Mouse (Mus musculus): ENCODE data around the gene Gstm5. TPM values are rescaled to one million over a fixed set of nuclear protein-coding genes. Genes with fewer than 3 reads are reported as not detected.

Gstm5 gene
- polyA plus RNA-seq, 1 experiment: not detected

- Histone ChIP-seq H3K27me3 (replicated peaks) (peaks cover 67% of the 10 kb centered on the region), H3K9me3 (peaks cover 14% of the 10 kb centered on the region), H3K4me3 (replicated peaks) (no peak within 1 kb of the TSS), H3K36me3 (replicated peaks; ENCODE audit: low read length) (no peaks in the 10 kb centered on the region), H3K4me1 (peaks cover 12% of the 10 kb centered on the region)
- TF ChIP-seq FLI1 (IDR thresholded peaks at IDR 0.05; ENCODE audit: low read length) (no peak), GATA1 (IDR thresholded peaks at IDR 0.05; ENCODE audit: borderline replicate concordance, low read length) (no peak)
These were observed 47.8 kb downstream of the Gstm5 start, which contains the start of gene Gstm6 for GRCm38 (mm10) chr3:107943239-107943990. Gstm6 (minus strand) TSS chr3:107943749.

- no peak for TF ChIP-seq GATA1 (IDR thresholded peaks at IDR 0.05; ENCODE audit: borderline replicate concordance, low read length)
- TF ChIP-seq FLI1 (IDR thresholded peaks at IDR 0.05; ENCODE audit: low read length): no peak
- no peaks in the 10 kb centered on the region for H3K36me3 ChIP-seq (replicated peaks; ENCODE audit: low read length)
- peaks cover 68% of the 10 kb centered on the region for H3K27me3 ChIP-seq (replicated peaks)
- peaks cover 14% of the 10 kb centered on the region for H3K9me3 ChIP-seq
- H3K4me1 ChIP-seq: no peaks in the 10 kb centered on the region
- no peak overlapping the region for H3K4me3 ChIP-seq (replicated peaks)
These were observed 50.1 kb downstream of the Gstm5 start for GRCm38 (mm10) chr3:107945729-107946128.

Other genes starting within 250 kb of the Gstm5 start
- 2.1 and 3.6 TPM in 2 replicates for gene Ahcyl1, start 199.3 kb upstream of the Gstm5 start, polyA plus RNA-seq (2012; ENCODE audit: insufficient read depth, low replicate concordance)
- 1.5 and 4.0 TPM in 2 replicates for gene Csf1, start 135.4 kb upstream of the Gstm5 start, polyA plus RNA-seq (2012; ENCODE audit: insufficient read depth, low replicate concordance)
- not detected in 2 replicates for gene Eps8l3, start 18.6 kb upstream of the Gstm5 start, polyA plus RNA-seq (2012; ENCODE audit: insufficient read depth, low replicate concordance)
- not detected in 2 replicates for gene Gstm7, start 36.0 kb downstream of the Gstm5 start, polyA plus RNA-seq (2012; ENCODE audit: insufficient read depth, low replicate concordance)
- not detected in 2 replicates for gene Gstm6, start 47.9 kb downstream of the Gstm5 start, polyA plus RNA-seq (2012; ENCODE audit: insufficient read depth, low replicate concordance)
- not detected in 2 replicates for gene Gstm3, start 73.5 kb downstream of the Gstm5 start, polyA plus RNA-seq (2012; ENCODE audit: insufficient read depth, low replicate concordance)
- 0.83 TPM in 1 of 2 replicates, not detected in the other for gene Gstm2, start 90.6 kb downstream of the Gstm5 start, polyA plus RNA-seq (2012; ENCODE audit: insufficient read depth, low replicate concordance)
- gene Gstm1, start 122.2 kb downstream of the Gstm5 start, polyA plus RNA-seq (2012; ENCODE audit: insufficient read depth, low replicate concordance): 55.5 and 118 TPM in 2 replicates
- 1.4 TPM in 1 of 2 replicates, not detected in the other for gene Gstm4, start 149.1 kb downstream of the Gstm5 start, polyA plus RNA-seq (2012; ENCODE audit: insufficient read depth, low replicate concordance)
- 101 and 286 TPM in 2 replicates for gene Ampd2, start 190.8 kb downstream of the Gstm5 start, polyA plus RNA-seq (2012; ENCODE audit: insufficient read depth, low replicate concordance)
- gene Gnat2, start 197.0 kb downstream of the Gstm5 start, polyA plus RNA-seq (2012; ENCODE audit: insufficient read depth, low replicate concordance): not detected in 2 replicates

All from megakaryocyte, embryonic 14.5 days (primary cell).